Mouse (Mus musculus): Measurements from ENCODE around the gene Gm17660.

DNA sequence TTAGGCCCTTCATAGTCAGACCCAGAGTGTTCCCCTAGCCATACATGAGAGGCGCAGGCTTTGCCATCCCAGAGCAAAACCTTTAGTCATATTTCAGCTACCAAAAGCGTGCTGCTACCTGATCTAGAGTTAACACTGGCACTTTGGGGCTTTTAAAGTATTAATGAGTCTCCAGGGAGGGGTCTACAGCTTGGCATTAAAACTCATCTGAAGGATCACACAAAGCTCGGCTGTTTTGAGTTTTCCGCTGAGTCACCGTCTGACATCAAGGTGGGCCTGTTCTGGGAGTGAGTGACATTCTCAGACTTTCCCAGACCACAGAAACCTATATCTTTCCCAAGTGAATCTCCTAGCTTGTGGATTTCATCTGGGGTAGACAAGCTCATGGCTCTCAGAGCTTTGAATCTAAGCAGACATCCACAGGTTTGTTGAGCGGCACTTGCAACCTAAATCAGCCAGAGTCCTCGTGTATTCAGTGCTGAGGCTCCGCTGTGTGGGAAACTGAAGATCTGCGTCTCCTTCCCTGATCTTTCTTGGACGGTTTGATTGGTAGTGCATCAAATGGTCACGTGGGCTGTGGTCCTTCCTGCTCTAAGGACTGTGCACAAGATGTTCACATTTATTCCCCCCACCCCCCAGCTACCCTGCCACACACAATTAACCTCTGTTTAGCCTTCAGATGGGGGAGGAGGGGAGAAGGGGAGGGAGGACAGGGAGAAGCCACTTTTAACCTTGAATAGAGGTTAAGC, 30.9 kb upstream of the Gm17660 start:
- TF ChIP-seq CTCF (IDR thresholded peaks at IDR 0.05; ENCODE audit: extremely low read depth, insufficient read length, insufficient replicate concordance, low read depth, low read length) (no peak), POLR2A (IDR thresholded peaks at IDR 0.05; ENCODE audit: low read depth, low read length) (no peak)

Measured in small intestine, adult 2 months (tissue).